Mouse (Mus musculus) forebrain, postnatal 0 days (tissue): Measurements from ENCODE around the gene Kif1b. TPM values are rescaled to one million over a fixed set of nuclear protein-coding genes. Genes with fewer than 3 reads are reported as not detected.

Experiments used
- ATAC-seq: fragments of 200-750 bp; cut with Nextera tagmentation; 2 replicates; pipeline ENCODE4 v1.8.0; 2017; ENCODE audit warnings: mild to moderate bottlenecking, moderate library complexity
- DNase-seq: peaks from one replicate; pipeline ENCODE4 v3.0.0-alpha.2; 2015
- H3K27ac ChIP-seq: fragments of 300-500 bp; sonication (generic); 2 replicates; pipeline ENCODE4 v1.5.1; 2014; ENCODE audit warnings: low read depth, mild to moderate bottlenecking, antibody characterized with exemption, low read length, moderate library complexity, mixed read lengths
- H3K27me3 ChIP-seq: fragments of 300-500 bp; sonication (generic); 2 replicates; pipeline ENCODE4 v1.6.1; 2014; ENCODE audit warnings: mild to moderate bottlenecking, low read length, mixed read lengths; ENCODE audit not compliant: insufficient read depth
- H3K36me3 ChIP-seq: fragments of 300-500 bp; sonication (generic); 2 replicates; pipeline ENCODE4 v1.6.1; 2014; ENCODE audit warnings: mild to moderate bottlenecking, moderate library complexity; ENCODE audit not compliant: insufficient read depth
- H3K4me1 ChIP-seq: fragments of 300-500 bp; sonication (generic); 2 replicates; pipeline ENCODE4 v1.6.1; 2014; ENCODE audit warnings: antibody characterized with exemption; ENCODE audit not compliant: insufficient read depth
- H3K4me2 ChIP-seq: fragments of 300-500 bp; sonication (generic); 2 replicates; pipeline ENCODE4 v1.6.1; 2014; ENCODE audit warnings: low read depth, mild to moderate bottlenecking, moderate library complexity
- H3K4me3 ChIP-seq: fragments of 300-500 bp; sonication (generic); 2 replicates; pipeline ENCODE4 v1.5.1; 2014; ENCODE audit warnings: low read depth, low read length, mixed read lengths
- H3K9ac ChIP-seq: fragments of 300-500 bp; sonication (generic); 2 replicates; pipeline ENCODE4 v1.6.1; 2014; ENCODE audit warnings: mild to moderate bottlenecking
- H3K9me3 ChIP-seq: fragments of 300-500 bp; sonication (generic); 2 replicates; pipeline ENCODE4 v1.6.1; 2016; ENCODE audit warnings: low read length
- CTCF ChIP-seq: sonication (generic); IDR thresholded peaks from 2 replicates; pipeline ENCODE4 v1.5.1; 2016; ENCODE audit warnings: antibody characterized with exemption, control low read depth, low read depth
- WGBS: fragments of 180-500 bp; shearing (Covaris S2); extraction: QIAGEN DNeasy Blood & Tissue Kit; methylation state at CpG from one replicate; pipeline ENCODE4 v1.1.7; 2014; 5-methylcytosine and 5-hydroxymethylcytosine counted together
- polyA plus RNA-seq: library from polyadenylated mRNA; unstranded; fragments of >200 nt; fragmentation: Nextera tagmentation; extraction: Ambion mirVana; gene quantifications from 2 replicates; pipeline ENCODE4 v1.2.1, GENCODE M21; 2015
- total RNA-seq: library from RNA; depleted of rRNA; stranded (reverse); fragments of >200 nt; gene quantifications from 2 replicates; pipeline ENCODE4 v1.2.3, GENCODE M21; 2014

Gene Kif1b
- total and polyA plus RNA-seq, 2 experiments from 2014 or later: 202 to 270 TPM

DNA sequence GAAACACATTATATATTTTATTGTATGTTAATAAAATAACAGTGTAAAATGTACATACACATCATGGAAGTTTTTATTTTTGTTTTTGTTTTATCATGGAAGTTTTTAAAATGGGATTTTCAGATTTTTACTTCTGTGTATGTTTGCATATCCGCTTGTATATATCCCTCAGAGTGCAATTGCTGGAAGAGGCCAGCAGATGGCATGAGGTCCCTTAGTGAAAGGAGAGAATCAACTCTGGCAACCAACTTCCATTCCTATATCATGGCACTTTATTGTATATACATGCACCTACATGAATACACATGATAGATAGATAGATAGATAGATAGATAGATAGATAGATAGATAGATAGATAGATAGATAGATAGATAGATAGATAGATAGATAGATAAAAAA is 34.4 kb downstream of the Kif1b start:
- WGBS: 91% methylated on average over 1 of the region's 1 CpGs
- Histone ChIP-seq H3K9ac (no peak overlapping the region), H3K4me3 (no peak overlapping the region), H3K4me2 (no peak overlapping the region), H3K36me3 (peaks cover 47% of the 10 kb centered on the region), H3K27ac (no peak overlapping the region), H3K9me3 (no peaks in the 10 kb centered on the region), H3K27me3 (no peaks in the 10 kb centered on the region), H3K4me1 (peaks cover 5% of the 10 kb centered on the region; the same call in 1 of the 2 replicates)
- TF ChIP-seq CTCF: peak; percentile 54
- DNase-seq: peak; percentile 53
- ATAC-seq: no peak

- Histone ChIP-seq H3K27me3 (no peaks in the 10 kb centered on the region), H3K27ac (no peak overlapping the region), H3K4me3 (no peak overlapping the region), H3K4me1 (no peaks in the 10 kb centered on the region), H3K9me3 (no peaks in the 10 kb centered on the region), H3K36me3 (peaks cover 64% of the 10 kb centered on the region), H3K4me2 (no peak overlapping the region), H3K9ac (no peak overlapping the region)
- DNase-seq: no peak
- 96% methylated on average over 6 of the region's 6 CpGs for WGBS
- ATAC-seq: no peak
- TF ChIP-seq CTCF: no peak
Observed at GRCm38 (mm10) chr4:149270541-149270940, 37.0 kb downstream of the Kif1b start.

DNA sequence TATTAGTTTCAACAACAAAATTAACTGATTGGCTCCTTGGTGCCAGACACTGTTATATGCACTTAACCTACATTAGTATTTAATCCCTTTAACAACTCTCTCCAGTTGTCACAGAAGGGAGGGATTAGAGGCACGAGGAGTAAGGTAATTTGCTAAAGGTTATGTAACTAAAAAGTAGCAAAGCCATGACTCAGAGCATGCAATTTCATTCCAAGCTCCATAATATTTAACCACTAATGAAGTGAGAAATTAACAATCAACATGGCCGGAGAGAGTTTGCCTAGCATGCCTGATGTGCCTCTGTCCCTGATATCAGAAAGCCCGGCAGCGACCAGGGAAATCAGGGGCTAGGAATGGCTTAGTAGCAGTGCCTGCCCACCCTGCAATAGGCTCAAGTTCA is 38.5 kb downstream of the Kif1b start:
- H3K36me3 ChIP-seq: peaks cover 60% of the 10 kb centered on the region
- H3K27me3 ChIP-seq: no peaks in the 10 kb centered on the region
- H3K4me2 ChIP-seq: no peak overlapping the region
- no peak overlapping the region for H3K4me3 ChIP-seq
- 83% methylated on average over 4 of the region's 4 CpGs for WGBS
- H3K27ac ChIP-seq: no peak overlapping the region
- ATAC-seq (no peak), DNase-seq (no peak)
- no peak overlapping the region for H3K9ac ChIP-seq
- no peak for TF ChIP-seq CTCF
- H3K9me3 ChIP-seq: no peaks in the 10 kb centered on the region
- H3K4me1 ChIP-seq: no peaks in the 10 kb centered on the region

DNA sequence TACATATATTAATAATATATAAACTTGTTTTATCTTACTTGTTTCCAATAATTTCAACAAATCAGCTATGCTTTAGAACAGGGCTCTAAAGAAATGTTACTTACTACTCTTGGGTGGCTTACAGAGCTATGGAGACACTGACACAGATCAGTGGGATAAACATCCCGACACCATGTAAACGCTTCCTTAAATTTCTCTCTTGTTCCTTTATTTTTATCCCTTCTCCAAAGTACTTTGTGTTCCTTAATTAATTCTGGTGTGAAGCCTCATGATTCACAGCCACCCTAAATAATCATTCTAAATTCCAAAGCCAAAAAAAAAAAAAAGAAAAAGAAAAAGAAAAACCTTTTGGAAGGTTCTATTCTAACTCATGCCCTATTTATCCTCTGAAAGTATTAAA is 42.6 kb downstream of the Kif1b start:
- 85% methylated on average over 2 of the region's 2 CpGs for WGBS
- no peak for ATAC-seq

DNA sequence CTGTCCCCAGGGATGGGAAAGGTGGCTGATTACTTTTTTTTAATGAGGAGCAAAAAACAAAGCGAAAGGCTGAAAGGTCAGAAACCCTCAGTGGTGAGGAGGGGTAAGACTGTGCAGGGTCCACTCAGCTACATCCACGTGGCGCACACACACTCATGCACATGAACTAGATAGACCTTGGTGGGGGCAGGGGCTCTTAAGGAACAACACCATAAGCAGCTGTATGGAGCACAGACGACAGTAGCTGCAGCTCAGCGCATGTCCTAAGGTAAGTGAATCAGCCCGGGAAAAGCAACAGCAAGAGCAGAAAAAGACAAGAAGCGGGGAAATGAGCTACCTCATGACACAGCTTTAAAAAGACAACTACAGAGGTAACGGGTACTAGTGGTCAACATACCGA is 44.3 kb downstream of the Kif1b start:
- H3K4me3 ChIP-seq: no peak overlapping the region
- no peaks in the 10 kb centered on the region for H3K4me1 ChIP-seq
- 92% methylated on average over 9 of the region's 9 CpGs for WGBS
- ATAC-seq (no peak), DNase-seq (no peak)
- no peak for TF ChIP-seq CTCF
- no peak overlapping the region for H3K4me2 ChIP-seq
- H3K27ac ChIP-seq: no peak overlapping the region
- H3K36me3 ChIP-seq: peaks cover 71% of the 10 kb centered on the region
- no peak overlapping the region for H3K9ac ChIP-seq
- H3K9me3 ChIP-seq: no peaks in the 10 kb centered on the region
- no peaks in the 10 kb centered on the region for H3K27me3 ChIP-seq

More for the DNA sequence above, 42.6 kb downstream of the Kif1b start:
- no peak for DNase-seq
- H3K27ac ChIP-seq: no peak overlapping the region
- H3K9me3 ChIP-seq: no peaks in the 10 kb centered on the region
- no peak overlapping the region for H3K9ac ChIP-seq
- H3K4me3 ChIP-seq: no peak overlapping the region
- TF ChIP-seq CTCF: no peak
- no peaks in the 10 kb centered on the region for H3K4me1 ChIP-seq
- peaks cover 72% of the 10 kb centered on the region for H3K36me3 ChIP-seq
- no peak overlapping the region for H3K4me2 ChIP-seq
- no peaks in the 10 kb centered on the region for H3K27me3 ChIP-seq

DNA sequence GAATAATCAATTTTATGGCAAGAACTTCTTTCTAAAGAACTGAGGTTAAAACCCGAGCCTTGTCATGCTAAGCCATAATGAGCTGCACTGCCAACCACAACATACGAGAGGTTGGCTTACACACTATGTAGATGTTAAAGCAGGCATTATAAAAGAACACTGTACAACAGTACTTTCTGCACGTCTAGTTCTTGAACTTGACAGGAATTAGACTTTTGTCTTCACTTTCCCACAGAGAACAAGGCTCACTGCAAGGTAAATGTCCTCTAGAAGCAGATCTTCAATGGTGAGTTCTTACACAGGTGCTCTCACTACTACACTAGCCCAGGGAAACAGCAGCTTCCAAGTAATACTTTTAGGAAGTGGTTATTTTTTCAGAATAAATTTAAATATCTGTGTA is 46.0 kb downstream of the Kif1b start:
- Histone ChIP-seq H3K4me1 (no peaks in the 10 kb centered on the region), H3K9ac (no peak overlapping the region), H3K36me3 (peaks cover 73% of the 10 kb centered on the region), H3K4me3 (no peak overlapping the region), H3K27ac (no peak overlapping the region), H3K4me2 (no peak overlapping the region), H3K27me3 (no peaks in the 10 kb centered on the region), H3K9me3 (no peaks in the 10 kb centered on the region)
- DNase-seq (no peak), ATAC-seq (no peak)
- WGBS: 38% methylated on average over 3 of the region's 3 CpGs
- TF ChIP-seq CTCF: no peak

GRCm38 (mm10) chr4:149260911-149261310 is 46.6 kb downstream of the Kif1b start:
- H3K27me3 ChIP-seq: no peaks in the 10 kb centered on the region
- TF ChIP-seq CTCF: no peak
- H3K9me3 ChIP-seq: no peaks in the 10 kb centered on the region
- H3K4me3 ChIP-seq: no peak overlapping the region
- no peak overlapping the region for H3K4me2 ChIP-seq
- H3K27ac ChIP-seq: no peak overlapping the region
- DNase-seq (no peak), ATAC-seq (no peak)
- H3K36me3 ChIP-seq: peaks cover 71% of the 10 kb centered on the region
- 89% methylated on average over 3 of the region's 3 CpGs for WGBS
- no peak overlapping the region for H3K9ac ChIP-seq
- H3K4me1 ChIP-seq: no peaks in the 10 kb centered on the region
